Mouse (Mus musculus): ENCODE results near the gene Shroom1.

Gene Shroom1

GRCm38 (mm10) chr11:53446183-53446582, 10.8 kb upstream of the Shroom1 start:
- no peak for DNase-seq (ENCODE audit: low read depth, low spot score)

GRCm38 (mm10) chr11:53447996-53448395, 9.0 kb upstream of the Shroom1 start:
- no peak for DNase-seq (ENCODE audit: low read depth, low spot score)

DNA sequence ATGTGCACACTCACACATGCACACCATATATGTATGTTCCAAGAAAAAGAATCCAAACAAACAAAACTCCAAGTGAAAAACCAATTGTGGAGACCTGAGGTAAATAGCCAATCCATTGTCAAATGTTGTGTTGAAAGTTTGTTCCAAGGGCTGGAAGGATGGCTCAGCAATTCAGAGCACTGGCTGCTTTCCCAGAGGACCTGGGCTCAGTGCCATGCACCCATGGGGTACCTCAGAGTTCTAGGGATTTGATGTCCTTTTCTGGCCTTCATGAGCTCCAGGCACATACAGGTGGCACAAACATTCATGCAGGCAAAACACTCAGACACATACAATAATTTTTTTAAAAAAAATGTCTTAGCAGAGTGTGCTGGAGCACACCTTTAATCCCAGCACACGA, 8.5 kb upstream of the Shroom1 start:
- no peak for DNase-seq (ENCODE audit: low read depth, low spot score)

- DNase-seq (ENCODE audit: low read depth, low spot score) = no peak
Observed at GRCm38 (mm10) chr11:53450070-53450705, 6.8 kb upstream of the Shroom1 start.

GRCm38 (mm10) chr11:53451361-53451760, 5.6 kb upstream of the Shroom1 start:
- no peak for DNase-seq (ENCODE audit: low read depth, low spot score)

- DNase-seq (ENCODE audit: low read depth, low spot score) = no peak
Observed at GRCm38 (mm10) chr11:53452396-53452795, 4.6 kb upstream of the Shroom1 start.

- DNase-seq (ENCODE audit: low read depth, low spot score) = no peak
Observed at GRCm38 (mm10) chr11:53453031-53453430, 4.0 kb upstream of the Shroom1 start.

DNA sequence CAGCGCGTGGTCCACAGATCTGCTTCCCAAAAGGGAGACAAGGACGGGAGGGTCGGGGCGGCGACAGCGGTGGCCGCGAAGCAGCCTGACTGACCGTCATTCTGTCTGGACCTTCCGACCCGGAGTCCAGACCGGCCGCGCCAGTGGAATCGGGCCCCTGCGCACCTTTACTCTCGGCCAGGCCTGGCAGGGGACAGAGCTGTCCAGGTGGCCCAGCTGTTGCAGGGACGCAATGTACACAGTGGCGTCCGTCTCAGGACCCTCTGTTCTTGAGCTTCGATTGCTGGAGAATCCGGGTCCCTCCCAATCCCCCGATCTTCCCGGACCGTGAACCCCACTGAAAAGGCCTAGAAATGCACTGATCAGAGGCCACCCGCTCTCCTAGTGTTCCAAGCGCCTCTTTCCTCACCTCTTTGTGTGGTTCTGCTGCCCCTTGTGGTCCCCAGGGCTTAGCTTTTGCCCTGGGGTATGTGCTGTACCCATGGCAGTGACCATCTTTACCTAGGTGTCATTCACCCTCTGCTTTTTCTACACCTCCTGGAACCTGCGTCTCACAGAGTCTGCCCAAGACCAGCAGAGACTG, 458 bp downstream of the Shroom1 start:
- no peak for DNase-seq (ENCODE audit: low read depth, low spot score)

GRCm38 (mm10) chr11:53458996-53459395, 2.0 kb downstream of the Shroom1 start:
- DNase-seq (ENCODE audit: low read depth, low spot score) = no peak

- no peak for DNase-seq (ENCODE audit: low read depth, low spot score)
Observed at GRCm38 (mm10) chr11:53460192-53460591, 3.2 kb downstream of the Shroom1 start.

- DNase-seq (ENCODE audit: low read depth, low spot score) = no peak
Observed at GRCm38 (mm10) chr11:53461727-53462126, 4.7 kb downstream of the Shroom1 start.

- no peak for DNase-seq (ENCODE audit: low read depth, low spot score)
Observed at GRCm38 (mm10) chr11:53463551-53464424, 6.8 kb downstream of the Shroom1 start.

DNA sequence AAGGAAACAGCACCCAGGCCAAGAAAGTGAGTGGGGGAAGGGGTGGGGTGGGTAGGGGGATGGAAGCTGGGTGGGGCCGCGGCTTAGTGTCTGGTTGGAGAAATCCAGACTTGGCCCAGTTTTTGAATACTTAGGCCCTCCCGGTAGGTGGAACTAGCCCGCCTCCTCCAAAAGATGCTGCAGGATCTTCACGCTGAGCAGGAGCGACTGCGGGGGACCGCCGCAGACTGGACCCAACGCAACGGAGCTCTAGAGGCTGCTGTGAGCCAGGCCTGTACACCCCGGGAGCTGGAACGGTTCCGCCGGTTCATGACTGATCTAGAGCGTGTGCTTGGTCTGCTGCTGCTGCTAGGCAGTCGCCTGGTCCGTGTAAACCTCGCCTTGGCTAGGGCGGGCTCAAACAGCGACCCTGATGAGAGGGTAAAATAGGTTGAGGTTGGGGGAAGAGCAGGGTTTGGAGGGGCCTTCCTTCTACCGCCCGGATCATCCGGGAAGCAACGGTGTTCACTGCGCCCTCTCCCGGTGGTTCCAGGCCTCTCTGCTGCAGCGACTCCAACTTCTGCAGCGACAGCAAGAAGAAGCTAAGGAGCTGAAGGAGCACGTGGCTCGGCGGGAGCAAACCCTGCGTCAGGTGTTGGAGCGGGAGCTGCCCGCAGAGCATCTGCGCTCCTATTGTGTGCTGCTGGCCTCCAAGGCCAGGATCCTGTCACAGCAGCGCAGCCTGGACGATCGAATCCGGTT, 9.4 kb downstream of the Shroom1 start:
- DNase-seq (ENCODE audit: low read depth, low spot score) = peak; percentile 67

DNA sequence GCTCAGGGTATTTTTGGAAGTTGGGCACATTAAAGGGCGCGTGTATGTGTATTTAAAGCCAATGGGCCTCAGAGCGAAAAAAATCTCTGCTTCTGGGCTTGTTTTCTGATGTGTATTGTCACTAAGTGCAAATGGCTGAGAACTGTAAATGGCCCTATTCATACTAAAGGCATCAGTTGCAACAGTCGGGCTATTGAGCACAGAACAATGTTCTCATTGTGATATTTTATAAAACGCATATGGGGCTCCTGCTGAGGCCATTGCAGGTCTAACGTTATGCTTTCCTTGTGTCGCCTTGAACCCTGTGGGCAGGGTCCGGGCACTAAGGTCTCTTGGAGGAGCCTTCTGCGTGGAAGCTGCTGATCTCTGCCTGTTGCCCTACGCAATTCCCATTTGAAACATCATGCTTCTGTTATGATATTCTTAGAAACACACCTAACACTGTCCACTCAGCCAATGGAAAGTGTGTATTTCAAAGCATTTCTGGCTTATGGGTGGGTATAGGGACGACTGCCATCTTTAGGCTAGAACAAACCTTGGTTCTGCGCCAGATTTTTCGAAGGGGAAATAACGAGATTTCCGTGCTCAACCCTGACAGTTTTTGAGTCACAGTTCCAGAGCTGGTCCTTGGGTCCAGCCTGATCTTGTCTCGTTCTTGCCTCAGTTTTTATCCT, 12.4 kb downstream of the Shroom1 start:
- no peak for DNase-seq (ENCODE audit: low read depth, low spot score)

- peak; percentile 92 for DNase-seq (ENCODE audit: low read depth, low spot score)
Observed at GRCm38 (mm10) chr11:53469968-53470695, 13.1 kb downstream of the Shroom1 start, which contains the start of gene Gm9837. TSS of gene Gm9837 (minus strand) at chr11:53470479.

DNA sequence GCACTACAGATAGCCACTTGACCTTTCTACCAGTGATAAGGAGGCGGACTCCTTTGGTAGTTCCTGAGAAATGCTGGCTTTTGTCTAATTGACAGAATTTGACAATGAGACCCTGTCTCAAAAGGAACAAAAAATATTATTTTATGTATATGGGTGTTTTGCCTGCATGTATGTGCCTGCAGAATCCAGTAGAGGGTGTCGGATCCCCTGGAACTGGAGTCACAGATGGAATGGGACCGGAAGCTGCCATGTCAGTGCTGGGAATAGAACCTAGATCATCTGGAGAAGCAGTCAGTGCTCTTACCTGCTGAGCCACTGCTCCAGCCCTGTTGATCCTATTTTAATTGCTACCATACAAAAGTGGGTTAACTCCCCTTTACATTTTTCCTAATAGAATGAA, 15.7 kb downstream of the Shroom1 start:
- no peak for DNase-seq (ENCODE audit: low read depth, low spot score)

- DNase-seq (ENCODE audit: low read depth, low spot score) = no peak
Observed at GRCm38 (mm10) chr11:53475620-53476019, 18.6 kb downstream of the Shroom1 start.

DNA sequence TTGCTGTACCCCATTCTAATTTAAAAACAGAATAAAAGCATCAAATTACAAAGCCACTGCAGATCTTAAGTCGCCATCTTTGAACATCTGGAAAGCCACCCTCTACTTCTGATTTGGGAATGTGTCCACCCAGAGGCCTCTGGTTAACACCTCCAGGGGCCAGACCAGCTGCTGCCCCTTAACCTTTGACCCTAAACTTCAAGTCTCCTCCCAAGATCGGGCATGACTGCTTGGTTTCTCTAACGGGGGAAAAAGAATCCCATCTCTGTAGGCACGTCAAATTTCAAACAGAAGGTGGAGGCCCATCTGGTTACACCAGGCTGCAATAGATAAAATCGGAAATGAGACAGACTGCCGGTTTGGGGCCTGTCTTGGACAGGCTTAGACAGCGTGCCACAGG, 20.8 kb downstream of the Shroom1 start:
- DNase-seq (ENCODE audit: low read depth, low spot score) = no peak

DNA sequence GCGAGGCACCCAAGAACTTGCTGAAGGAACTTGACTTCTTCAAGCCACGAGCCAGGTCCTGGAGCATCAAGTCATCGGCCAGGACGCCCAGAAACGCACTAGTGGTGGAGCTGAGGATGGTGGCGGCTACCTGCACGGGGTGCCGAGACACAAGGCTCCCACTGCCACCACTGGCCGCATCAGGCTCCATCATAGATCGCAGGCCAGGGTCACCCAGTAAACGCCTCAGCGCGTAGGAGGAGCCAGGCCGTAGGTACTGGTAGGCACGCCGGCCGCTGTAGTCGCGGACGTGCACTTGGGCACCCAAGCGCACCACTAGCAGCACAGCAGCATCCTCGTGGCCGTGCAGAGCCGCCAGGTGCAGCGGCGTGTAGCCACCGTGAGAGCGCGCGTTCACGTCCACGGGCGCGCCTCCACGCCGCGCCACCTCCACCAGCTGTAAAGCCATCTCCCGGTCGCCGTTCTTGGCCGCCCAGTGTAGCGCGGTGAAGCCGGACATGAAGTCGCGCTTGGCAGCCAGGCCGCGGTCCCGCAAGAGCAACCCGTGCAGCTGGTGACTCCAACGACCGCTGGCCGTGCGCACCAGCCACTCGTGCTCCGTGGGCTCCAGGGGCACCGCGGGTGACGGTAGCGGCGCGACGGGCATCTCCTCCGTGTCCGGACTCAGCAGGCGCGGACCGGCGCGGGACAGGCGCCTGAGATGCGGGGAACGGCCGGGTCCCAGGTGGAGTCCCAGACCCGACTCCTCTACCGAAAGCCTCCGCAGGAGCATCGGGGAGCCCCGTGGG, 21.6 kb downstream of the Shroom1 start:
- DNase-seq (ENCODE audit: low read depth, low spot score) = no peak
